Mouse (Mus musculus) limb, embryonic 11.5 days (tissue): ENCODE measurements at regions not wholly inside any gene's neighbourhood (a gene's known extent, or its start where the extent isn't known, plus 50 kb on each side); places are given as distances from the start of the nearest gene placed in this dataset. TPM values are rescaled to one million over a fixed set of nuclear protein-coding genes. Genes with fewer than 3 reads are reported as not detected.

Experiments used
- ATAC-seq: fragments of 200-750 bp; cut with Nextera tagmentation; 2 replicates; pipeline ENCODE4 v1.8.0; 2017; ENCODE audit warnings: low read depth; ENCODE audit not compliant: insufficient number of reproducible peaks, low FRiP score, low TSS enrichment
- DNase-seq: peaks from one replicate; pipeline ENCODE4 v3.0.0-alpha.2; 2015; ENCODE audit warnings: low spot score
- H3K27ac ChIP-seq: fragments of 300-500 bp; sonication (generic); replicated peaks from 2 replicates; pipeline ENCODE4 v1.5.1; 2014; ENCODE audit warnings: low read depth, mild to moderate bottlenecking, low read length
- H3K27me3 ChIP-seq: fragments of 300-500 bp; sonication (generic); 2 replicates; pipeline ENCODE4 v1.6.1; 2014; ENCODE audit warnings: mild to moderate bottlenecking, low read length, mixed read lengths; ENCODE audit not compliant: control insufficient read depth, insufficient read depth
- H3K36me3 ChIP-seq: fragments of 300-500 bp; sonication (generic); 2 replicates; pipeline ENCODE4 v1.6.1; 2014; ENCODE audit warnings: mild to moderate bottlenecking, low read length, moderate library complexity, mixed read lengths; ENCODE audit not compliant: control insufficient read depth, insufficient read depth
- H3K4me1 ChIP-seq: fragments of 300-500 bp; sonication (generic); 2 replicates; pipeline ENCODE4 v1.6.1; 2014; ENCODE audit warnings: low read length, mixed read lengths; ENCODE audit not compliant: control insufficient read depth, insufficient read depth
- H3K4me2 ChIP-seq: fragments of 300-500 bp; sonication (generic); 2 replicates; pipeline ENCODE4 v1.6.1; 2014; ENCODE audit warnings: low read depth, mild to moderate bottlenecking, moderate library complexity; ENCODE audit not compliant: severe bottlenecking
- H3K4me3 ChIP-seq: fragments of 300-500 bp; sonication (generic); 2 replicates; pipeline ENCODE4 v1.5.1; 2014; ENCODE audit warnings: low read depth, low read length
- H3K9ac ChIP-seq: fragments of 300-500 bp; sonication (generic); 2 replicates; pipeline ENCODE4 v1.6.1; 2014; ENCODE audit warnings: mild to moderate bottlenecking, low read length
- H3K9me3 ChIP-seq: fragments of 300-500 bp; sonication (generic); 2 replicates; pipeline ENCODE4 v1.6.1; 2016; ENCODE audit warnings: low read length; ENCODE audit not compliant: control insufficient read depth
- WGBS: fragments of 180-500 bp; shearing (Covaris S2); extraction: QIAGEN DNeasy Blood & Tissue Kit; methylation state at CpG from one replicate; pipeline ENCODE4 v1.1.7; 2014; 5-methylcytosine and 5-hydroxymethylcytosine counted together
- microRNA counts: library from miRNA; unstranded; fragments of <30 nt; microRNA quantifications from one replicate; lab custom pipeline; 2016
- microRNA-seq: library from miRNA; unstranded; fragments of <30 nt; microRNA quantifications from one replicate; pipeline ENCODE4, GENCODE M21; 2016

DNA sequence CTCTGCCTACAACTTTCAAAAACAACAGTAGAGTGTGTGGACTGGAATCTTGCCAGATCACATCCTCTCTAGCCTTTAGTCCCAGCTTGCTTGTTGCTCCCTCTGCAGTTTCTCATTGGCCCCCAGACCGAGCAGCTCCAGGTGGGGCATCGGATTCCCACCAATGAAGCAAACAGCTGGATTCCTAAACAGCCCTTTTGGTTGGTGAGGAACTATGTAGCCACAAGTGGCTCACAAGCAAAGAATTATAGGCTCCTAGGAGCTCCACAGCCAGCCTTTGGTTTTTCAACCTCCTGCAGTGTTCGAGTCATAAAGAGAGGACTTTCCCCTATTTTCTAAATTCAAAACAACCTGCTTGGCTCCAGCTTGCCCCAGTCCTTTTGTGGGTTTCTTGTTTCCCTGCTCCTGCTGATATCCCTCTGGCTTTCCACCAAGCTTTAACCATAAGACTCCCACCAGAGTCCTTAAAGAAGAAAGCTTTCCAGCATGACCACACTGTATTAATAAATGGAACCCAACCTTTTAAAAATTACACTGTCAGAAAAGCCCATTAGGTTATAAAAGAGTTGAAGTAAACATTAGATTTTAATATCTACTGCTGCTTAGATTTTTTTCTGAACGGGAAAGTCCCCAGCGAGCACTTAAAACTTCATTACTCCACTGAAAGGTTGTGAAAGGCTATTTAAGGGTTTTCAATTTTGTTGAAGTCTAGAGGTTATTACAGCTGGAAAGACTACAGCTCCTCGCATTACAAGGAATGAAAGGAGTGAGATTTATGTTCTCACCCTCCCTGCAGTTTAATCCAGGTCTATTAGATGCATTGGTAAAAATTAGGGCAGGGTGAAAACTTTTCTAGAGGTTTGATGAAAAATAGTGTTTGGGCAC is 677.8 kb upstream of the Tmpo start:
- Histone ChIP-seq H3K4me3 (no peak overlapping the region), H3K9me3 (no peaks in the 10 kb centered on the region), H3K4me1 (no peaks in the 10 kb centered on the region; the same call in 1 of the 2 replicates), H3K27ac (no peak overlapping the region), H3K4me2 (no peak overlapping the region), H3K27me3 (no peaks in the 10 kb centered on the region), H3K36me3 (no peaks in the 10 kb centered on the region), H3K9ac (no peak overlapping the region)
- peak; percentile 64 for DNase-seq
- ATAC-seq = peak; percentile 86
- WGBS = 18% methylated on average over 6 of the region's 6 CpGs

DNA sequence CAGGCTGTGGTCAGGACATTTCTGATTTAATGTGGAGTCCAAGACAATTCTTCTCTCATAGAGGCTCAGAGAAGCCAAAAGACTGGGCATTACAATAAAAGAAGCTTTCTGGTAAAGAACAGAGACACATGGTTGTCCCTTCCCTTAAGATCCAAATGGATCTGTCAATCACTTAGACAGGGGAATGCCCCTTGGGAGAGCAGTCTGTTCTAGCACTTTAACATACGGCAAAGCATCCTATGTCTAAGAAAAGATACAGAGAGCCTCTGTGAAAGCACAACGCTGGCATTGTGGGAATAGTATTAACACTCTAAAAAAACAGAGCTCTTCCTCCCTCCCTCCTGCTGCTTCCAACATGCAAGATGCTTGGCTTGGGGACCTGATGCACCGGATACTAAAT is 646.0 kb upstream of the Tmpo start:
- ATAC-seq (no peak), DNase-seq (no peak)
- no peak overlapping the region for H3K27ac ChIP-seq
- no peaks in the 10 kb centered on the region for H3K27me3 ChIP-seq
- no peak overlapping the region for H3K4me3 ChIP-seq
- no peak overlapping the region for H3K4me2 ChIP-seq
- H3K36me3 ChIP-seq = no peaks in the 10 kb centered on the region
- WGBS = 74% methylated on average over 3 of the region's 3 CpGs
- H3K9me3 ChIP-seq = no peaks in the 10 kb centered on the region
- no peaks in the 10 kb centered on the region for H3K4me1 ChIP-seq
- H3K9ac ChIP-seq = no peak overlapping the region

DNA sequence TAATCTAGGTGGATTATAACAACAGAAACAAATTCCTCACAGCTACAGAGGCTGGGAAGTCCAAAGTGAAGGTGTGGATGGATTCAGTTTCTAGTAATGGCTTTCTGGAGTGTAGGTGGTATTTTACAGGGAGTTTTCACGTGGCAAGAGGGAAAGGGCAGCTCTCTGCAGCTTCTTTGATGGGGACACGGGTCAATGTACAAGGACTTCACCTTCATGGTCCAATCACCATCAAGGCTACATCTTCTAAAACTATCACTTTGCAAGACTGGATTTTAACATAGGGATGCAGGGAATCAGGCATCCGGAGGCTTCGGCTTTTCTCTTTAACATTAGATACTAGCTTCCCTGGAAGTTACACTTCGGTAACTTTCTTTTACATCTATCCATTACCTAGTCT is 642.4 kb upstream of the Tmpo start:
- Histone ChIP-seq H3K9me3 (no peaks in the 10 kb centered on the region), H3K4me2 (no peak overlapping the region), H3K4me1 (no peaks in the 10 kb centered on the region), H3K27me3 (no peaks in the 10 kb centered on the region), H3K27ac (no peak overlapping the region), H3K4me3 (no peak overlapping the region), H3K9ac (no peak overlapping the region), H3K36me3 (no peaks in the 10 kb centered on the region)
- ATAC-seq (no peak), DNase-seq (no peak)
- WGBS = 87% methylated on average over 5 of the region's 5 CpGs

DNA sequence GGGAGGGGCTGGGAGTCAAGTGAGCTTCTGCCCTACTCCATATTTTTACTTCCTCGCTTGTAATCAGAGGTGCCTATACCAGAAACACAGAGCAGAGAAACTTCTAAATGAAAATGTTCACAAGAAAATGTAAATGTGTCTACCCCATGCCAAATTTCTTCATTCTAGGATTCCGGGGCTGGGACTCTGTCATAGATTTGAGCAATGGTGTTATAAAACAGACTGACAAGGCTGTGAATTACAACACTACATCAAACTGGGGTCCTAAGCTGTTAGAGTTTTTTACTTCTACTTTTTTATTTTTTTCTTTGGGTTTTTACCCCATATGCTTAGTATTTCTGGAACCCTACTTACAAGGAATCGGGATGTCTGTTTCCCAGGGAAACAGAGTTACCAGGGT is 623.8 kb upstream of the Tmpo start:
- H3K36me3 ChIP-seq = no peaks in the 10 kb centered on the region
- no peaks in the 10 kb centered on the region for H3K27me3 ChIP-seq
- no peak for ATAC-seq
- no peak overlapping the region for H3K4me2 ChIP-seq
- H3K4me1 ChIP-seq = no peaks in the 10 kb centered on the region
- H3K9ac ChIP-seq = no peak overlapping the region
- H3K4me3 ChIP-seq = no peak overlapping the region
- WGBS = 83% methylated on average over 3 of the region's 3 CpGs
- DNase-seq = no peak
- no peak overlapping the region for H3K27ac ChIP-seq
- no peaks in the 10 kb centered on the region for H3K9me3 ChIP-seq

MicroRNA genes in the stretch of these regions (microRNA counts, 519-probe panel; counts per million panel counts)
- microRNA mmu-miR-135a (lab: Ali Mortazavi, UCI) = 3,321 counts per million, percentile 42 among the panel's probes with 10 or more counts

Small RNAs in the stretch of these regions (microRNA-seq; reads per million reads assigned to microRNA genes)
- gene Gm22582 (not detected), gene Mir1251 (7.0 reads per million, percentile 16 among the genes with 10 or more reads in this experiment), gene Mir135a-2 (3.7 reads per million, percentile 4 among the genes with 10 or more reads in this experiment)
